Mouse (Mus musculus): ENCODE measurements around the gene Dlg2. TPM values are rescaled to one million over a fixed set of nuclear protein-coding genes. Genes with fewer than 3 reads are reported as not detected.

Dlg2 gene
- total RNA-seq, 2 experiments from 2014 or later = 0.33 to 2.1 TPM

- ATAC-seq (replicated peaks; ENCODE audit: low FRiP score, low TSS enrichment, poor library complexity, severe bottlenecking) = no peak
Observed at GRCm38 (mm10) chr7:91653033-91653432, 1176.6 kb downstream of the Dlg2 start.

- ATAC-seq (replicated peaks; ENCODE audit: low FRiP score, low TSS enrichment, poor library complexity, severe bottlenecking) = no peak
Observed at GRCm38 (mm10) chr7:91659498-91659897, 1183.0 kb downstream of the Dlg2 start.

GRCm38 (mm10) chr7:91672236-91673017 lies 1196.0 kb downstream of the Dlg2 start:
- no peak for ATAC-seq (replicated peaks; ENCODE audit: low FRiP score, low TSS enrichment, poor library complexity, severe bottlenecking)

- no peak for ATAC-seq (replicated peaks; ENCODE audit: low FRiP score, low TSS enrichment, poor library complexity, severe bottlenecking)
Observed at GRCm38 (mm10) chr7:91674401-91674800, 1197.9 kb downstream of the Dlg2 start.

- no peak for ATAC-seq (replicated peaks; ENCODE audit: low FRiP score, low TSS enrichment, poor library complexity, severe bottlenecking)
Observed at GRCm38 (mm10) chr7:91677934-91678333, 1201.5 kb downstream of the Dlg2 start.

- ATAC-seq (replicated peaks; ENCODE audit: low FRiP score, low TSS enrichment, poor library complexity, severe bottlenecking) = no peak
Observed at GRCm38 (mm10) chr7:91687930-91688329, 1211.5 kb downstream of the Dlg2 start.

GRCm38 (mm10) chr7:91689829-91690228 lies 1213.4 kb downstream of the Dlg2 start:
- ATAC-seq (replicated peaks; ENCODE audit: low FRiP score, low TSS enrichment, poor library complexity, severe bottlenecking) = no peak

- no peak for ATAC-seq (replicated peaks; ENCODE audit: low FRiP score, low TSS enrichment, poor library complexity, severe bottlenecking)
Observed at GRCm38 (mm10) chr7:91709853-91710252, 1233.4 kb downstream of the Dlg2 start.

GRCm38 (mm10) chr7:91711184-91711583 lies 1234.7 kb downstream of the Dlg2 start:
- ATAC-seq (replicated peaks; ENCODE audit: low FRiP score, low TSS enrichment, poor library complexity, severe bottlenecking) = no peak

GRCm38 (mm10) chr7:91715776-91716175 lies 1239.3 kb downstream of the Dlg2 start:
- ATAC-seq (replicated peaks; ENCODE audit: low FRiP score, low TSS enrichment, poor library complexity, severe bottlenecking) = no peak

GRCm38 (mm10) chr7:91716696-91717095 lies 1240.2 kb downstream of the Dlg2 start:
- 0 out of 2 replicates have a peak, but pooled peaks have one; percentile 50 for ATAC-seq (replicated peaks; ENCODE audit: low FRiP score, low TSS enrichment, poor library complexity, severe bottlenecking)

- ATAC-seq (replicated peaks; ENCODE audit: low FRiP score, low TSS enrichment, poor library complexity, severe bottlenecking) = no peak
Observed at GRCm38 (mm10) chr7:91720318-91720717, 1243.8 kb downstream of the Dlg2 start.

GRCm38 (mm10) chr7:91724397-91724796 lies 1247.9 kb downstream of the Dlg2 start:
- no peak for ATAC-seq (replicated peaks; ENCODE audit: low FRiP score, low TSS enrichment, poor library complexity, severe bottlenecking)

- no peak for ATAC-seq (replicated peaks; ENCODE audit: low FRiP score, low TSS enrichment, poor library complexity, severe bottlenecking)
Observed at GRCm38 (mm10) chr7:91740748-91741147, 1264.3 kb downstream of the Dlg2 start.

- ATAC-seq (replicated peaks; ENCODE audit: low FRiP score, low TSS enrichment, poor library complexity, severe bottlenecking) = no peak
Observed at GRCm38 (mm10) chr7:91753151-91753861, 1276.8 kb downstream of the Dlg2 start.

- ATAC-seq (replicated peaks; ENCODE audit: low FRiP score, low TSS enrichment, poor library complexity, severe bottlenecking) = no peak
Observed at GRCm38 (mm10) chr7:91767648-91768047, 1291.2 kb downstream of the Dlg2 start.

GRCm38 (mm10) chr7:91778673-91779072 lies 1302.2 kb downstream of the Dlg2 start:
- no peak for ATAC-seq (replicated peaks; ENCODE audit: low FRiP score, low TSS enrichment, poor library complexity, severe bottlenecking)

- no peak for ATAC-seq (replicated peaks; ENCODE audit: low FRiP score, low TSS enrichment, poor library complexity, severe bottlenecking)
Observed at GRCm38 (mm10) chr7:91784617-91785016, 1308.1 kb downstream of the Dlg2 start.

GRCm38 (mm10) chr7:91785445-91785844 lies 1309.0 kb downstream of the Dlg2 start:
- ATAC-seq (replicated peaks; ENCODE audit: low FRiP score, low TSS enrichment, poor library complexity, severe bottlenecking) = no peak

- ATAC-seq (replicated peaks; ENCODE audit: low FRiP score, low TSS enrichment, poor library complexity, severe bottlenecking) = no peak
Observed at GRCm38 (mm10) chr7:91785871-91786270, 1309.4 kb downstream of the Dlg2 start.
